Mouse (Mus musculus) lung, postnatal 0 days (tissue): ENCODE measurements around the gene Mtif2.

ENCODE experiments used
- CTCF ChIP-seq: IDR thresholded peaks from 2 replicates; pipeline ENCODE4 v1.5.1; 2016; ENCODE audit warnings: antibody characterized with exemption, mild to moderate bottlenecking
- EP300 ChIP-seq: IDR thresholded peaks from 2 replicates; pipeline ENCODE4 v1.6.1; 2016; ENCODE audit warnings: antibody characterized with exemption, mild to moderate bottlenecking, control low read depth

DNA sequence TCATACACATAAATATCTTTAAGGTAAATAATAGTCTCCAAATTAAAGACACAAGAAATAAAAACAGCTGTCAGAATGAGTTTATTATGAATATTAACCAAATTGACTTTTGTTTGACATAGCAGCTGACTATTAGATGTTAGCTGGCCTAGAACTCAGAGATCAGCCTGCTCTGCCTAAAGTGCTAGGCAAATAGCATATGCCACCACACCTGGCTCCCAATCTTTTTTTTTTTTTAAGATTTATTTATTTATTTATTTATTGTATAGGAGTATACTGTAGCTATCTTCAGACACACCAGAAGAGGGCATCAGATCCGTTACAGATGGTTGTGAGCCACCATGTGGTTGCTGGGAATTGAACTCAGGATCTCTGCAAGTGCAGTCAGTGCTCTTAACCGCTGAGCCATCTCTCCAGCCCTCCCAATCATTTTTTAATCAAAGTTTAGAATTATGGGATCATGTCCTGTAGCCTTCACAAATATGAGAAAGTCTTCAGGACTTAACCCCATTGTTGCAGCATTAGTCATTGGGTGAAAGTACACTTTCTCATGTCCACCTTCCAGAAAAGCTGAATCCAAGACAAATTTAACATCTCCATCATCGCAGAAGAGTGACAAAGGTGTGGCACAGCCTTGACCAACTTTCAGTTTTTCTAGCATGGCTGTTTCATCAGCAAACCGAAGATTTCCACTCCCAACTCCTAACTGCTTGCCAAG is 13.2 kb upstream of the Mtif2 start:
- TF ChIP-seq EP300, result no peak
- peak; percentile 11; the same call in 1 of the 2 replicates for TF ChIP-seq CTCF
